Mouse (Mus musculus): ENCODE data around the gene Gse1. TPM values are rescaled to one million over a fixed set of nuclear protein-coding genes. Genes with fewer than 3 reads are reported as not detected.

Gene Gse1
- polyA plus RNA-seq, 1 experiment from 2014 or later, result 6.4 TPM

DNA sequence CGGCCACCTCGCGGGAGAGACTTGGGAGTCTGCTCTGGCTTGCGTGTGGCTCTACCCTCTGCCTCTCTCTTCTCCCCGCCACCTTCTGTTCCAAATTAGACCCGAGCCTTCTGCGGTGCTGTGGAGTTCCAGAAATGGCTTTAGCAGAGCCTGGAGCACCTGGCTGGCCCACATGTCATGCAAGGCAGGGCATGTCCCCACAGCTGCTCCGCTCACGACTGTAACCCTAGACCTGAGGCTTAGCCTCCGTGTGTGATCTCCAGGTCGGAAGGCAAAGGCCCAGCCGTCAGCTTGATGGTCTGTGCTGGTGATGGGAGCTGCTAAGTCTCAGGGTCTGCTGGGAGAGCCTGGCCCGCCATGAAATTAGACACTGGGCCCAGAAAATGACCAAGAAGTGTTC, 30.9 kb downstream of the Gse1 start:
- TF ChIP-seq CTCF (IDR thresholded peaks at IDR 0.05; ENCODE audit: low read depth), result no peak
- H3K9me3 ChIP-seq (ENCODE audit: control insufficient read depth), result no peaks in the 10 kb centered on the region
- 90% methylated on average over 13 of the region's 13 CpGs for WGBS
- no peak overlapping the region for H3K27ac ChIP-seq (ENCODE audit: low read depth, low read length)
- no peaks in the 10 kb centered on the region for H3K36me3 ChIP-seq (ENCODE audit: control insufficient read depth, insufficient read depth)
- H3K9ac ChIP-seq (ENCODE audit: low read depth, low read length), result no peak overlapping the region
- no peak overlapping the region for H3K4me2 ChIP-seq (replicated peaks; ENCODE audit: low read depth)
- H3K4me3 ChIP-seq (ENCODE audit: low read depth, low read length), result no peak overlapping the region
- peaks cover 4% of the 10 kb centered on the region; the same call in 1 of the 2 replicates for H3K4me1 ChIP-seq (replicated peaks; ENCODE audit: control insufficient read depth, insufficient read depth, low read length)
- H3K27me3 ChIP-seq (replicated peaks; ENCODE audit: control insufficient read depth, insufficient read depth, low read length), result no peaks in the 10 kb centered on the region
- ATAC-seq, result no peak

DNA sequence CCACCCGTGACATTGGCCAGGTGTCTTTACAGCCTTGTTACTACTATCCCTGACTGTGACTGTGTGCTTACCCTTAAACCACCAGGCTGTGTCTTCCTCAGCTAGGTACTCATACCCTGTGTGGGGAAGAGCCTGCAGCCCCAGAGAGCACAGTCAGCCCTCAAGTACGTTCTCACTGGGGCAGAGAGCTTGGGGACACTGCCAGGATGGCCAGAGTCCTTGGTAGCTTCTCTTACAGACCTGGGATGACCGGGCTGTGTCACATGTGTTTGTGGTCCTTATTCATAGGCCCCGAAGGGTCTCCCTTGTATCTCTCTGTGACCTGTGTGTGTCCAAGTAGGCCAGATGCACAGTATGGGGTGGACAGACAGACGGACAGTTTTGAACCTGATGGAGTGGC, 32.4 kb downstream of the Gse1 start:
- Histone ChIP-seq H3K27ac (ENCODE audit: low read depth, low read length) (no peak overlapping the region), H3K27me3 (replicated peaks; ENCODE audit: control insufficient read depth, insufficient read depth, low read length) (no peaks in the 10 kb centered on the region), H3K4me3 (ENCODE audit: low read depth, low read length) (no peak overlapping the region), H3K9ac (ENCODE audit: low read depth, low read length) (no peak overlapping the region), H3K36me3 (ENCODE audit: control insufficient read depth, insufficient read depth) (no peaks in the 10 kb centered on the region), H3K4me1 (replicated peaks; ENCODE audit: control insufficient read depth, insufficient read depth, low read length) (peaks cover 7% of the 10 kb centered on the region; the same call in 1 of the 2 replicates), H3K4me2 (replicated peaks; ENCODE audit: low read depth) (no peak overlapping the region), H3K9me3 (ENCODE audit: control insufficient read depth) (no peaks in the 10 kb centered on the region)
- 79% methylated on average over 5 of the region's 5 CpGs for WGBS
- no peak for ATAC-seq
- TF ChIP-seq CTCF (IDR thresholded peaks at IDR 0.05; ENCODE audit: low read depth), result no peak

DNA sequence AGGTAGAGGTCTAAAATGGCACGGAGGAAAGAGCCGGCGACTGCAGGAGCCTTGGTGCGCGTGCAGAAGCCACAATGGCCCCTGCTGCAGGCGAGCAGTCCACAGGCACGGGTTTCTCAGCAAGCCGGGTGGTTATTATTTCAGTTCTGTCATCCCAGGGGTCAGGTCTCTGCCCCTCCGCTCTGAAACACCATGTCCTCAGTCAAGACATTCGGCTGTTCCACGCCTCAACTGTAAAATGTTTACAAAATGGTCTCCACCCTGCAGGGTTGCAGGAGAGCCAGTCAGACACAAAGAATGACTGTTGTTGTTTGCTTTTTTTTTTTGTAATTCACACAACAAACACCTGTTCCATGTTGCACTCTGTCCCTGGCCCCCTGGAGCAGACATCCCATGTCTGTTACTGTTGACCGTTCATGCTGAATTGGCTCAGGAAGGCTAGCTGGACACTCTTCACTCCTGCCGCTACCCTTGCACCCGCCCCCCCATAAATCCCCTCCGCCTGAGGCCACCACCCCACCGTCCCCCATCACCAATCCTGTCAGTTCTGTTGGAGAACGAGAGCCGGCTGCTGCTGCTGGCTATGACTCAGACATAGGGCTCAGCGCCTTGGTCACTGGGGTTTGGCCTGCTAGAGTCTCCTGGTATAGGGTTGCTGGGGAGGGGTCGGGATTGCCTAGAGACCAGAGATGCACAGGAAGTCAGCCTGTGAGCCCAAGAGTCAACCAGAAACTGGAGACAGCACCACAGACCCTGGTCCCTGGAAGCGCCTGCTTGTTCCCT, 33.3 kb downstream of the Gse1 start:
- Histone ChIP-seq H3K36me3 (ENCODE audit: control insufficient read depth, insufficient read depth) (no peaks in the 10 kb centered on the region), H3K4me3 (ENCODE audit: low read depth, low read length) (no peak overlapping the region), H3K9ac (ENCODE audit: low read depth, low read length) (no peak overlapping the region), H3K4me1 (replicated peaks; ENCODE audit: control insufficient read depth, insufficient read depth, low read length) (peaks cover 7% of the 10 kb centered on the region; the same call in 1 of the 2 replicates), H3K4me2 (replicated peaks; ENCODE audit: low read depth) (peak overlapping the region; percentile 17; the same call in 1 of the 2 replicates), H3K9me3 (ENCODE audit: control insufficient read depth) (no peaks in the 10 kb centered on the region), H3K27ac (ENCODE audit: low read depth, low read length) (no peak overlapping the region; the same call in 1 of the 2 replicates), H3K27me3 (replicated peaks; ENCODE audit: control insufficient read depth, insufficient read depth, low read length) (no peaks in the 10 kb centered on the region)
- TF ChIP-seq CTCF (IDR thresholded peaks at IDR 0.05; ENCODE audit: low read depth), result no peak
- ATAC-seq, result no peak
- WGBS, result 42% methylated on average over 21 of the region's 21 CpGs

DNA sequence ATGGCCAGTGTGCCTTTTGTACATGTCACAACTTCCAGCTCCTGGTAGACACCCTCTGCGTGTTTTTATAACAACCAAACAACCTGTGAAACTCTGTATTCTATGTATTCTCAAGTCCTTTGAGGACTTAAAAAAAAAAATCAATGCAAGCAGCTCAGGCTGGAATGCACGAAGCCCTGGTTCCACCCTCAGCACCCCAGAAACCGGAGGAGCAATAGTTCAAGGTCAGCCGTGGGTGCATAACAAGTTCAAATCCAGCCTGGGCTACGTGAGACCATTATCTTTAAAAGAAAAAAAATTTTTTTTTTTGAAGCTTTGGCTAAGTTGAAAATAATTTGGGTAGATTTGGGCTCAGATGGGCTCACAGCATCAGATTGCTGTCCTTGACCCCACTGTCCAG, 35.6 kb downstream of the Gse1 start:
- TF ChIP-seq CTCF (IDR thresholded peaks at IDR 0.05; ENCODE audit: low read depth), result no peak
- no peaks in the 10 kb centered on the region for H3K9me3 ChIP-seq (ENCODE audit: control insufficient read depth)
- no peak overlapping the region for H3K4me3 ChIP-seq (ENCODE audit: low read depth, low read length)
- H3K27me3 ChIP-seq (replicated peaks; ENCODE audit: control insufficient read depth, insufficient read depth, low read length), result no peaks in the 10 kb centered on the region
- H3K9ac ChIP-seq (ENCODE audit: low read depth, low read length), result no peak overlapping the region
- 80% methylated on average over 5 of the region's 5 CpGs for WGBS
- 0 out of 2 replicates have a peak, but pooled peaks cover 3% of the 10 kb centered on the region for H3K4me1 ChIP-seq (replicated peaks; ENCODE audit: control insufficient read depth, insufficient read depth, low read length)
- H3K4me2 ChIP-seq (replicated peaks; ENCODE audit: low read depth), result no peak overlapping the region
- H3K36me3 ChIP-seq (ENCODE audit: control insufficient read depth, insufficient read depth), result no peaks in the 10 kb centered on the region
- no peak for ATAC-seq
- no peak overlapping the region for H3K27ac ChIP-seq (ENCODE audit: low read depth, low read length)

DNA sequence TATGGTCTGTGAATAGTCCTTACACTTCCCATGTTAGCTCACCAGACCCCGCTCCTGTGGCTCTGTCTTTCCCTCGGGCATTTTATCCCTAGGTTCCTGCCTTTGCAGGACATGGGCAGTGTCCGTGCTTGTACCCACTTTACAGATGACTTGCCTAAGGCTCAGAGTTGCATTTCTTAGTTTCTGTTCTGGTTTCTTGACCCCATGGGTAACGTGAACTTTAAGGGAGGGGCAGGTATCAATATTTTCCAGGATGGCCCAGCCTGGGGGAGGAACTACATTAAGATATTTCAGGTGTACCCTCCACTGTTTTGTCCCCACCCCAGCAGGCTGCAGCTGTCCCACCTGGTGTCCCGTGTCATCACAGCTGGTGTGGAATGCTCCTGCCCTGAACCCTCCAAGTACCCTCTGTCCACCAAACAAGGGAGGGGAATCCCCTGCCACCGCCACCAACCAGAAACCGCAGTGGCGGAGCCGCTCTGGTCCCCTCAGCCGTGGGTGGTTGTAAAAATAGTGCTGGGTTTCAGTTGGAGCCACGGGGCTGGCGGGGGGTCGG, 36.2 kb downstream of the Gse1 start:
- TF ChIP-seq CTCF (IDR thresholded peaks at IDR 0.05; ENCODE audit: low read depth), result no peak
- Histone ChIP-seq H3K4me2 (replicated peaks; ENCODE audit: low read depth) (peak overlapping the region; percentile 47), H3K9ac (ENCODE audit: low read depth, low read length) (no peak overlapping the region), H3K9me3 (ENCODE audit: control insufficient read depth) (no peaks in the 10 kb centered on the region), H3K4me3 (ENCODE audit: low read depth, low read length) (no peak overlapping the region), H3K4me1 (replicated peaks; ENCODE audit: control insufficient read depth, insufficient read depth, low read length) (0 out of 2 replicates have a peak, but pooled peaks cover 3% of the 10 kb centered on the region), H3K27me3 (replicated peaks; ENCODE audit: control insufficient read depth, insufficient read depth, low read length) (no peaks in the 10 kb centered on the region), H3K36me3 (ENCODE audit: control insufficient read depth, insufficient read depth) (no peaks in the 10 kb centered on the region), H3K27ac (ENCODE audit: low read depth, low read length) (no peak overlapping the region)
- WGBS, result 41% methylated on average over 13 of the region's 13 CpGs
- no peak for ATAC-seq

DNA sequence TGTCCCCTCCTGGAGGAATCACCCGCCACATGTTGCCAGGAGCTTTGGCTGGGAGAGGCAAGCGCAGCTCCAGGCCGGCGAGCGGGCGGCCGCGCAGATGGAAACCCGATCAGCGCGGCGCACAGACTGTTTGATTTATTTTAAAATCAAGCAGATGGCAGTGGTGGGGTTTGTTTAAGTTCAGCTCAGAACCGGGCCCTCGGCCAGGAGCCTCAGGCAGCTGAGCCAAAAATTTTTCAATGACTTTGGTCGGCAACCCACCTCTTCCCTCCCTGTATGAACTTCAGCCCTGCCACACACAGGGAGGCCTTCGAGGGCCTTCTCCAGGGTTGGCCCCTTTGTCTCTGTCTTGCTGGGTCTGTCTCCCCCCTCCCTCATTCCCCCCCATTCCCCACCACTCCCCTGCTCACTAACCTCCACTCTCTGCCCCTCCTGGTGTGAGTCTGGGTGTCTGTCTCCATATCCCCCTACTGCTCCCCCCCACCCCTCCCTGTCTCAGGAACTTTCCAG, 36.7 kb downstream of the Gse1 start:
- 12% methylated on average over 16 of the region's 16 CpGs for WGBS
- Histone ChIP-seq H3K36me3 (ENCODE audit: control insufficient read depth, insufficient read depth) (no peaks in the 10 kb centered on the region), H3K9ac (ENCODE audit: low read depth, low read length) (no peak overlapping the region), H3K4me1 (replicated peaks; ENCODE audit: control insufficient read depth, insufficient read depth, low read length) (0 out of 2 replicates have a peak, but pooled peaks cover 3% of the 10 kb centered on the region), H3K27me3 (replicated peaks; ENCODE audit: control insufficient read depth, insufficient read depth, low read length) (no peaks in the 10 kb centered on the region), H3K27ac (ENCODE audit: low read depth, low read length) (no peak overlapping the region; the same call in 1 of the 2 replicates), H3K9me3 (ENCODE audit: control insufficient read depth) (no peaks in the 10 kb centered on the region), H3K4me3 (ENCODE audit: low read depth, low read length) (no peak overlapping the region), H3K4me2 (replicated peaks; ENCODE audit: low read depth) (peak overlapping the region; percentile 47)
- peak; percentile 29; the same call in 1 of the 2 replicates for ATAC-seq
- TF ChIP-seq CTCF (IDR thresholded peaks at IDR 0.05; ENCODE audit: low read depth), result no peak
